Mouse (Mus musculus) lung, postnatal 0 days (tissue): ENCODE data around the gene Trap1a.

Source experiments
- CTCF ChIP-seq: IDR thresholded peaks from 2 replicates; pipeline ENCODE4 v1.5.1; 2016; ENCODE audit warnings: antibody characterized with exemption, mild to moderate bottlenecking
- EP300 ChIP-seq: IDR thresholded peaks from 2 replicates; pipeline ENCODE4 v1.6.1; 2016; ENCODE audit warnings: antibody characterized with exemption, mild to moderate bottlenecking, control low read depth

GRCm38 (mm10) chrX:139293114-139293513 lies 40.4 kb upstream of the Trap1a start:
- TF ChIP-seq EP300 = no peak
- TF ChIP-seq CTCF = no peak
